Mouse (Mus musculus) left cerebral cortex, adult 11 months (tissue): ENCODE measurements around the gene Mroh8.
A peak's percentile ranks its signal among the peaks of the same experiment; 100 is the strongest.
"Not testable (repeated sequence)": the region's sequence is repeated elsewhere in the genome, so short reads cannot be mapped to it uniquely, and the experiment has no call there.

Experiments used
- DNase-seq: peaks from one replicate; pipeline ENCODE4 v3.0.0; 2022; ENCODE audit warnings: low spot score

Mroh8 gene

GRCm38 (mm10) chr2:157288996-157289395, 9.6 kb upstream of the Mroh8 start:
- no peak for DNase-seq

DNA sequence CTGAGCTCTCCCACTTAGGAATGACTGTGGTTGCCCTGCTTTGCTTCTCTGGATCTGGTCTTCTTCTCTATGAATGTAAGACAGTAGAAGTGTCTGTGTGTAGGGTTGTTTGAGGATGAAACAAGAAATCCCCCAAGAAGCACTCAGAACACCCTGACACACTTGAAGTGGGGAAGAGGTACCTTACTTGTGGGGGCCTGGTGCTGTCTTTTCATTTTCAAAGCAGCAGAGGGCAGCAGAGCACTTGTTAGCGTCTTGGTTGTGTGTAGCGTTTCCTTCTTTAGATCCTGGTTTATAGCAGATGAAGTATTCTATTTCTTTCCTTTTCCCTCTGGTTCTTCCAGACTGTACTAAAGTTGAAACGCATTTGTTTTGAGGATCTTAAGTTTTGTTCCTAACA, 8.2 kb upstream of the Mroh8 start:
- peak; percentile 46 for DNase-seq

DNA sequence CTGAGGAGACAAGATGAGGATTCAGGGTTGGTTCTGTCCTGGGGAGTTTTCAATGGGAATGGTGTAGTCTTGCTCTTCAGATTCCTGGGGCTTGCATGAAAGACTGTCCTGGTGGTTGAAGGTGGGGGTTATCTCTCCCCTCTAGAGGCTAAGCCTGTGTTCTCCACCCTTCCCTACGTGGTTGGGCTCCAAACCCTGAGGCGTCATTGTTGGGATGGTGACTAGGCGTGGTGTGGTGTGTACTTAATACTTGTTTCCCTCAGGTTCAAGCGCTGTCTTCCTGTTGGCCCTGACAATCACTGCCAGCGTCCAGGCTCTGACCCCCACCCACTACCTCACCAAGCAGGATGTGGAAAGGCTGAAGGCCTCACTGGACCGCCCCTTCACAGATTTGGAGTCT, 4.0 kb upstream of the Mroh8 start:
- no peak for DNase-seq

DNA sequence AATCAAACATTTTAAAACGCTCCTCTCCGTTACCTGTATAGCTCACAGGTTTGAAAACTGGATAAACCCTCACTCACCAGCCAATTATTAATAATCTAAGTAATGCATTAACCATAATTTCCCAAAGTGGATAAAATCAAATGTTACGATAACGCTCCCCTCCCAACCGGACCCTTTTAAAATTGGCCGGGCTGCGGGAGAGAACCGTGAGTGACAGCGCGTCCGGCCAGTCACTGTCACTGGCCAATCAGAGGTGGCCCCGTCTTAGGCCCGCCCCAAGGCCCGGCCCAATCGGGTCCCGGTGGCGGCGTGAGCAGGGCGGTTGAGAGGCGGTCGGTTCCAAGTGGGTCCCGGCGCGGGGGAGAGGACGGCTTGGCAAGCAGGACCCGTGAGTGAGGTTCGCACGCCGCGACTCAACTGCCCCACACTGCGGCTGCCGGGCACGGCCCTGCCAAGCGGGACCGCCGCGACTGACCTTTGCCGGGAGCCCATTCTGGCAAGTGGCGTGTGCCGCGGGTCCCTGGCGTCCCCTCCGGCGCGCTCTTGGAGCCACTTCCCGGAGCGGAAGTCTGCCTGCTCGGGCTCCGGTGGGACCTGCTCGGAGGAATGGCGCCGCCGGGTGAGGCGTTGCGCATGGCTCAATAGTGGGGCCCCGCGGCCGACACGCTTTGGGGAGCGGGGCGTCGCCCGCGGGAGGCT, 483 bp downstream of the Mroh8 start, which contains the start of gene Rpn2:
Gene Rpn2, plus strand, starts transcription at position 301 of the 699 bp plus-strand sequence.
- peak; percentile 93 for DNase-seq

GRCm38 (mm10) chr2:157263832-157264231, 15.5 kb downstream of the Mroh8 start:
- no peak for DNase-seq

- no peak for DNase-seq
Observed at GRCm38 (mm10) chr2:157263101-157263500, 16.2 kb downstream of the Mroh8 start.

GRCm38 (mm10) chr2:157262506-157262905, 16.8 kb downstream of the Mroh8 start:
- no peak for DNase-seq

- no peak for DNase-seq
Observed at GRCm38 (mm10) chr2:157261930-157262329, 17.4 kb downstream of the Mroh8 start.

DNA sequence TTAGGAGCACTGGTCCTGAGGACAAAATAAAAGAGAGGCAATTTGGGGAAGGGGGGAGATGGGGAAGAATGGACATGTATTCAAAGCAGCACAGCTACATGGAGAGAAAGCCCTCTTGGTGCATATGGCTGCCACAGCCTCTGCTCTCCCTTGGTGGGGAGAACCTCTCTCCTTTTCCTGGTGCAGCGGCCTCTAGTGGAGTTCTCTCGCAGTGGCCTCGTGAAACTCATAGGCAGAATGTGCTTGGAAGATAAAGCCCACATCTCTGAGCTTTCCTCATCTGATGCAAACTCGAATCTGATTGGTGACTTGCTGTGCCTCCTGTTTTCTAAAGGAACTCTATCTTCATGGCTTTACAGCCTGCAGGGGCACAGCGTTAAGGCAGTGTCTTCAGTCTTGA, 19.6 kb downstream of the Mroh8 start:
- peak; percentile 34 for DNase-seq

DNA sequence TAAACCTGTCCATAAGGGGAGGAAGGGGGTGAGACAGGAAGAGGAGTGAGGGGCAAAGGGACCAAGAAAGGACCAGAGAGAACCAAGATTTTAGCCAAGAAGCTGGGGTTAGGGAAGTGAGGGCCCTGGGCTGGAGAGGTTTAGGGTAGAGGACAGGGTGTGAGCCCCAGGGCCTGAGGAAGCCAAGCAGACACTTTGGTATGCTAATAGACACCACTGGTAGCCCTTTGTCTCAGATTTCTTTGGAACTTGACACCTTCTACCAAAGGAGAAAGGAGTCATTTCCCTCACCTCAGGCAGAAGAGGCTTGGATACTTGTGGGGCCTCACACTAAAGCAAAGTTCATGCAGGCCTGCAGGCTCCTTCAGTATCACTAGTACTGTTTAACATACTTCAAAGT, 31.2 kb downstream of the Mroh8 start:
- no peak for DNase-seq

DNA sequence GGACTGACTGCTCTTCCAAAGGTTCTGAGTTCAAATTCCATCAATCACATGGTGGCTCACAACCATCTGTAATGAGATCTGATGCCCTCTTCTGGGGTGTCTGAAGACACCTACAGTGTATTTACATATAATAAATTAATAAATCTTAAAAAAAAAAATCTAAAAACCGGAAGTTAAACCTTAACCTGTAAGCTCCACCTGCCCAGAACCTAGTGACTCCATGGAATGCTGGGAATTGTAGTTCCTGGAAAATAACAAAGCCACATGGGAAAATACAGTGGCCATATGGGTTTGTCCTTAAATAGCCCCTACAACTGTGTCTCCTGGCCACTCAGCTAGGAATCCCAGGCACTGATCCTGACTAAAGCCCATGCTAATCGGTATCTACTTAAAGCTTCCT, 33.7 kb downstream of the Mroh8 start:
- DNase-seq, result no peak

- DNase-seq, result no peak
Observed at GRCm38 (mm10) chr2:157245001-157245400, 34.3 kb downstream of the Mroh8 start.

GRCm38 (mm10) chr2:157235946-157236345, 43.4 kb downstream of the Mroh8 start:
- no peak for DNase-seq

GRCm38 (mm10) chr2:157221916-157222315, 57.4 kb downstream of the Mroh8 start:
- not testable (repeated sequence) for DNase-seq

DNA sequence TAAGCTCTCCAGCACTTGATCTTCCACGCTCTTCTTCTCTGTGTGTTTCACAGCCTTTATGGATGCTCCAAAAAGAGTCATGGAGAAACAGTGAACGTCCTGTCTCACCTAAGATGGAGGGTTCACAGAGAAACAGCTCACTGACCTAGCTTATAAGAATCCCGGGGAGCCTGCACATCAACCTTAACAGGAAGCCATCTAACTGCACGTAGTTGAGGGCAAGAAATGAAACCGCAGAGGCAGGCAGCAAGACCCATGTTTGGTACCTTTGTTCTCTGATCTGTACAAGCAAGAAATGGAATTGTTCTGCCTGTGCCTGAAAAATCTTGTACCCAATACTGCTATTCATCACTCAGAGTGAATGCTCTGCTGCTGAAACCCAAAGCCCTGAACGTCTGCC, 59.2 kb downstream of the Mroh8 start:
- no peak for DNase-seq

DNA sequence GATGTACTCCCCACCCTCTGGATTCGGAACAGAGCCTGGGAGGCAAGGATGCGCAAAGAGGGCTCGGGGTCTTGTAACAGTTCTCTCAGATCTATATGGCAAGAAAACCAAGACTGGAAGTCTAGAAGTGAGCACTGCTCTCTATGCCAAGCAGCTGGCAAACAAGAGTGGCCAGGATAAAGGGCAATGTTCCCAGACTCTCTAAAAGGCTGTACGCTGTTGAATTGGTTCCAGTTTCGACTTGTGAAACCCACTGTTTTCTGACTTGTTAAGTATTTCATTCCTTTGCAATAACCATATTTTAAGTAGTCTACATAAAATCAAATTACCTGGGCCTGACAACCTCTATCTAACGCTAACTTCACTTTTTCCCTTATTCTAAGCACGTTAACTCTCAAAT, 67.6 kb downstream of the Mroh8 start:
- no peak for DNase-seq

GRCm38 (mm10) chr2:157204366-157205218, 74.8 kb downstream of the Mroh8 start, which contains the start of gene Rbl1:
Gene Rbl1 (minus strand): TSS chr2:157204534.
- peak; percentile 80 for DNase-seq

DNA sequence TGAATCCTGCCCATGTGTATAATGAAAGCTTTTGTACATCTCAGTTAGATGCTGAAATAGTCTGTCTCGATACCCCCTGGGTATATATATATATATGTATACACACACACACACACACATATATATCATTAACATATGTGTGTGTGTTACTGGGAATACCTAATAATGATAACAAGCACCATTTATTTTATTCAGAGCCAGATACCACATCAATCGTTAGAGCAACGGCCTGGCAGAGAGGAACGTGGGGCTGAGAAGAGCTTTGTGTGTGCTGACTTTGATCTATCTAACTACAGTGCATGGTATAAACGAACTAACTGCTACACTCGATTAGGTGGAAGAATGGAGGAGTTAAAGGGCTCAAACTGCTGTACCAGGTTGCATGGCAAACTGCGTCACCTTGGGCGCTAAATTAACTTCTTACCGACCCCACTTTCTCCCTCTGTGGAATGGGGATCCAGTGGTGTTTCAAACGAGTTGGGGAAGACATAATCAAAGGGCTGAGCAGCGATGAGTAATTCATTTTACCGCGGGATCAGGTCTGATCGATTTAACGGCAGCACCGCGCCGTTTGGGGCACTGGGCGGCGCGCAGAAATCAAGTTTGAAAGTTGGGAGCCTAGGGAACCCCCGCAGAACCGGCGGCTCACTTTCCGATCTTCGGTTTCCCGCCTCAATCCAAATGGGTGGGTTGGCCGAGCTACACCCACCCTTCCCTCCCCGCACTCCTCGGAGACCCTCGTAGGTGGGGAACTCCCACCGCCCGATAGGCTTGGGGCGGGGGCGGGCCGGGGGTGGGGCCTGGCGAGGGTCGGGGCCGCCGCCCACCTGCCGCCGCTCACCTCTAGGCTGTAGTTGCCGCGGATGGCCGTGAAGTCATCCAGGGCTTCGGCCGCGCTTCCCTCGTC, 75.6 kb downstream of the Mroh8 start:
- DNase-seq, result no peak

GRCm38 (mm10) chr2:157203026-157203425, 76.3 kb downstream of the Mroh8 start:
- DNase-seq, result no peak

DNA sequence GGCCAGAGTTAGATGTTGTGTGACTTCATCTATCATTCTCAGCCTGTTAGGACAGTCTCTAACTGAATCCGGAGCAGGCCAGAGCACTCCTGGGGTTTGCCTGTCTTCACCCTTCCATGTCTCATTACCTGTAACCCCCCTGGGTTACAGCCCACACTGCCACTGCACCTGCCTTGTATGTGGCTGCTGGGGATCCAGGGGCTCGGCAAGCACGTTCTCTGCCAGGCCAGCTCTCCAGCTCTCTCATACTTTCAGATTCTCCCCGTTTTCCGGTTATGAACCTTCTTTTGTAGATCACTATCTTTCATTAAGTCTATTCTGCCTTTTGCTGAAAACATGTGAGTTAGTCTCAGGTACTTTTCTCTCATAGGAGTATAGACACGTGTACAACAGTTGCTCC, 77.0 kb downstream of the Mroh8 start:
- DNase-seq, result no peak

DNA sequence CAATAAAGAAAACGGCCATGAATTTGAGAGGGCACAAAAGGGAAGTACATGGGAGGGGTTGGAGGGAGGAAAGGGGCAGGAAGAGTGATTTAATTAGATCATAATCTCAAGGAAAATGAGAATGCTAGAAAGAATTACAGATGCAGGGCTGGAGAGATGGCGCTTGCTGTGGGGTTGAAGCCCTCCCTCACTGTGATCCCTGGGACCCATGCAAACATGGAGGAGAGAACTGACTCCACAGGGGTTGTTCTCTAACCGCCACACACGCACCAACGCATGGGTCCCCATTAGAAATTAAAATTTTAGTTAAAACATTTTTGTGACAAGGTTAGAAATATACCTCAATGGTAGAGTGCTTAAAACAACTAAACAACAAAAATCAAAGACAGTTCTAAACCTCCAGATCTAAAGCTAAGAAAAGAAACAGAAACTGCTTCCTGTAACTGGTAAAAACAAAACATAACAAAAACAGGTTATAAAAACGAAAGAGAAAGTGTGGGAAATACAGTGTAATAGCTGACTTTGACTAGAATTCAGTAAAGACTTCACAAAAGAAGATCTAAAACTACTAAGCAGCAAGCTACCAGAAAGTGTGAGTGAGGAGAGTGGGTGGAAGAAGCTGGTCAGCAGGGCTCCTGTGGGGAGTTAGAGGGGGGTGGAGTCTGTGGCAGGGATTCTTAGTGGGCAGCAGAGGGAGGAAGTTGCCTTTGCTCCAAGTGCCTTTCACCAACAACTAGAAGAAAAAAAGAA, 78.1 kb downstream of the Mroh8 start:
- DNase-seq, result no peak
